Mouse (Mus musculus) heart, postnatal 0 days (tissue): Measurements from ENCODE around the gene Dhdh. TPM values are rescaled to one million over a fixed set of nuclear protein-coding genes. Genes with fewer than 3 reads are reported as not detected.

ENCODE experiments used
- ATAC-seq: fragments of 200-750 bp; cut with Nextera tagmentation; 2 replicates; pipeline ENCODE4 v1.8.0; 2017; ENCODE audit warnings: low read depth, moderate number of reproducible peaks, moderate library complexity; ENCODE audit not compliant: insufficient read depth
- DNase-seq: peaks from one replicate; pipeline ENCODE4 v3.0.0-alpha.2; 2016; ENCODE audit warnings: low spot score
- H3K27ac ChIP-seq: fragments of 300-500 bp; sonication (generic); 2 replicates; pipeline ENCODE4 v1.5.1; 2014; ENCODE audit warnings: low read depth, mild to moderate bottlenecking
- H3K27me3 ChIP-seq: fragments of 300-500 bp; sonication (generic); 2 replicates; pipeline ENCODE4 v1.6.1; 2014; ENCODE audit warnings: low read length, mixed read lengths; ENCODE audit not compliant: control insufficient read depth, insufficient read depth
- H3K36me3 ChIP-seq: fragments of 300-500 bp; sonication (generic); replicated peaks from 2 replicates; pipeline ENCODE4 v1.6.1; 2014; ENCODE audit warnings: low read length, mixed read lengths; ENCODE audit not compliant: control insufficient read depth, insufficient read depth
- H3K4me1 ChIP-seq: fragments of 300-500 bp; sonication (generic); 2 replicates; pipeline ENCODE4 v1.6.1; 2014; ENCODE audit warnings: antibody characterized with exemption; ENCODE audit not compliant: control insufficient read depth, insufficient read depth
- H3K4me2 ChIP-seq: fragments of 300-500 bp; sonication (generic); 2 replicates; pipeline ENCODE4 v1.6.1; 2014; ENCODE audit warnings: low read depth, mild to moderate bottlenecking, low read length, moderate library complexity
- H3K4me3 ChIP-seq: fragments of 300-500 bp; sonication (generic); 2 replicates; pipeline ENCODE4 v1.5.1; 2014; ENCODE audit warnings: low read depth, low read length
- H3K9ac ChIP-seq: fragments of 300-500 bp; sonication (generic); replicated peaks from 2 replicates; pipeline ENCODE4 v1.6.1; 2014; ENCODE audit warnings: low read depth, low read length, mixed read lengths
- H3K9me3 ChIP-seq: fragments of 300-500 bp; sonication (generic); replicated peaks from 2 replicates; pipeline ENCODE4 v1.6.1; 2016; ENCODE audit warnings: low read length; ENCODE audit not compliant: control insufficient read depth
- CTCF ChIP-seq: IDR thresholded peaks from 2 replicates; pipeline ENCODE4 v1.5.1; 2016; ENCODE audit warnings: antibody characterized with exemption, control low read depth, low read depth
- EP300 ChIP-seq: IDR thresholded peaks from 2 replicates; pipeline ENCODE4 v1.6.1; 2016; ENCODE audit warnings: antibody characterized with exemption, low read depth
- WGBS: fragments of 180-500 bp; shearing (Covaris S2); extraction: QIAGEN DNeasy Blood & Tissue Kit; methylation state at CpG from one replicate; pipeline ENCODE4 v1.1.7; 2014; 5-methylcytosine and 5-hydroxymethylcytosine counted together
- polyA plus RNA-seq: library from polyadenylated mRNA; unstranded; fragments of >200 nt; fragmentation: Nextera tagmentation; extraction: Ambion mirVana; gene quantifications from 2 replicates; pipeline ENCODE4 v1.2.1, GENCODE M21; 2015
- total RNA-seq: library from RNA; depleted of rRNA; stranded (reverse); fragments of >200 nt; gene quantifications from 2 replicates; pipeline ENCODE4 v1.2.3, GENCODE M21; 2014; ENCODE audit warnings: low replicate concordance

Gene Dhdh
- total and polyA plus RNA-seq, 2 experiments from 2014 or later = 3.4 to 5.3 TPM

DNA sequence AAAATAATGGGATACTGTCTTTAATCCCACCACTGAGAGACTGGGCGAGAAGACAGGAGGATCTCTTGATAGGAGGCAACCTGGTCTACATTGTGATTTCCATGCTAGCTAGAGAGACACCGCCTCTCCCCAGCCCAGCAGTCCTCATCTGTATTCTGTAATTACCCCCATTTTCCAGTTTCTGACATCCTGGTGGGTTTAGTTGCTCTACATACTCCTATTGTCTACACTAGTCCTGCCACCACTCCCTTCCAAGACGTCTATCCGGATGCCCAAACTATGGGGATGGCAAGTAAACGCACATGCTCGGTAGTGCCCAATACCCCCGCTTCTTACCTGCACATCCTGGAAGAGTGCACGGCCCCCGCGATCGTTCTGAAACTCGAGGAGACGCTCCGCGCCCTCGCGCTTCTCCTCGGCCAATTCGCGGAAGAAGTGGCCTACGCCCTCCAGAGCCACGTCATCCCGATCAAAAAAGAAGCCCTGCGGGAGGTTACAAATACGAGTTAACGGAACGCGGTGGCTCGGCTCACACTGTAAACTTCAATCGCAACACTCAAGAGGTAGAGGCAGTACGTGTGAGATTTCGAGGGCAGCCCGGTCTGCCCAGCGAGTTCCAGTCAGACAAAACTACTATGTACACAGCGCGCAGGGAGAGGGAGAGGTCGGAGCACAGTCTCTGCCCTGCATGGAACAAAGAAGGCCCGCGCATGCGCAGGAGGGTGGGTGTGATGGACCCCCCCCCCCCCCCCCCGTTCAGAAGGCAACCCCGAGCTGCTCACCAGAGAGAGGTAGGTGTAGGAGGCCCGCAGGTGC, 29.6 kb downstream of the Dhdh start:
- peaks cover 50% of the 10 kb centered on the region for H3K36me3 ChIP-seq

DNA sequence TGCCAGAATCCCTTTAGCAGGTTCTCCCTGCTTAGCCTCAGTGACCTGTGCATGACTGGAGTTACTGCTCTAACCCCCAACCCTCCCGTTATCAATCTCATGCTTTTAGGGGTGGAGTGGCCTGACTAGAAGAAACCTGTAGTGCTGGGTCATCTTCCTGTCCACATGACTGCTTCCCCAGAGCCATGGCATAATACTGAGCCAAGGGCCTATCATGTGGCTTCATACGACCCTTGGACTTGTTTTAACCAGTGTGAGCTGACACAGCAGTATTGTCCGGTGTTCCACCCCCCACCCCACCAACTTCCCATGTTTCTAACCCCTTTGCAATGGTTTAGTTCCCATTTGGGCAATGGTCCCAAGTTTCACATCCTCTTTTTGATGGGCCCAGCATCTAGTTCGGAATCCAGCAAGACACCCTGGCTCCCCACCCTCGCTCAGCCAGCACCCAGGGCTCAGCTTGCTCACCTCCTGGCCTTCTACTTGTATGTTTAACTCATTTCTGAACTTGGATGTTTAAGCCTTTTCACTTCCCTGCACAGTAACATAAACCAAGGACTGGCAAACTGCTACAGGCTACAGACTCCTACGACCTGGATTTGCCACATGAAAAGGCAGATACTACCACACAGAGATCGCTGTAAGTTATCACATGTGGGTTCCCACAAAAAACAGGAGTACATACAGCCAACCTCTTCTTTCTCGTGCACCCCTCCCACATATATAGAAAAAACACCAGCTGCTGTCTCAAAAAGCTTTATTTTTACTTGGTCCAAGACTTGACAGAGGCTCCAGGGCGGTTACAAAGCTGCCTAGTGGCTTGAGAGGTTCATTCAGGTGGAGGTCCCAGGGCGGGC, 31.2 kb downstream of the Dhdh start:
- 46% methylated on average over 9 of the region's 10 CpGs for WGBS
- peak overlapping the region; percentile 81 for H3K4me2 ChIP-seq
- TF ChIP-seq CTCF (no peak), EP300 (peak; percentile 53; the same call in 1 of the 2 replicates)
- peaks cover 55% of the 10 kb centered on the region for H3K36me3 ChIP-seq
- DNase-seq = no peak
- peaks cover 21% of the 10 kb centered on the region for H3K4me1 ChIP-seq
- peak overlapping the region; percentile 22; the same call in 1 of the 2 replicates for H3K27ac ChIP-seq
- no peaks in the 10 kb centered on the region for H3K27me3 ChIP-seq
- H3K9me3 ChIP-seq = no peaks in the 10 kb centered on the region
- ATAC-seq = no peak
- H3K9ac ChIP-seq = peak overlapping the region; percentile 88; the same call in 1 of the 2 replicates
- peak overlapping the region; percentile 74 for H3K4me3 ChIP-seq

More for the DNA sequence above, 29.6 kb downstream of the Dhdh start:
- Histone ChIP-seq H3K4me2 (peak overlapping the region; percentile 81), H3K27ac (peak overlapping the region; percentile 88), H3K9me3 (no peaks in the 10 kb centered on the region), H3K4me1 (peaks cover 21% of the 10 kb centered on the region), H3K27me3 (no peaks in the 10 kb centered on the region), H3K4me3 (peak overlapping the region; percentile 74), H3K9ac (peak overlapping the region; percentile 88)
- no peak for TF ChIP-seq EP300
- TF ChIP-seq CTCF = no peak
- ATAC-seq = peak; percentile 66
- DNase-seq = peak; percentile 62
- WGBS = under 1% methylated on average over 40 of the region's 43 CpGs

DNA sequence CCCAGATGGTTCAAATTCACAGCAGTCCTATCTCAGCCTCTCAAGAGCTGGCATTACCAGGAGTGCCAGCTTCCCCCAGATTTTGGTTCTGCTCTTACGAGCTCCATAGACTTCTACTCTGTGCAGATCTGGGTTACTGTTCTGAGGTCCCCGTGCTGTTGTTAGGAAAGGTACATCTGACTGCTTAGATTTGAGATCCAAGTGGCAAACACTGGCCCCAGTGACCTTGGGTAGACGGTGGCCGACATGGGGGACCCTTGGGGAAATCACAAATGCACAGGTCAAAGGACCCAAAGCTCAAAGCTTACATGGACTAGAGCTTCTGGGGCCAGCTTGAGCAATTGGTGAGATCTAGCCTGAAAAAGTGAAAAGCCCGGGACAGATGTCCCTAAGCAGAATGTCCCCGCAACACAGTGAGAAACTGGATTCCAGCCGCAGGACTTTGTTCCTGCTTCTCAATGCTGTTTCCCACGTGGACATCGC, 31.8 kb downstream of the Dhdh start:
- no peak for DNase-seq
- H3K27me3 ChIP-seq = no peaks in the 10 kb centered on the region
- H3K4me3 ChIP-seq = no peak overlapping the region
- H3K36me3 ChIP-seq = peaks cover 59% of the 10 kb centered on the region
- peaks cover 21% of the 10 kb centered on the region for H3K4me1 ChIP-seq
- WGBS = 25% methylated on average over 9 of the region's 9 CpGs
- no peak for ATAC-seq
- H3K9me3 ChIP-seq = no peaks in the 10 kb centered on the region
- TF ChIP-seq EP300 (no peak), CTCF (no peak)
- H3K27ac ChIP-seq = peak overlapping the region; percentile 22; the same call in 1 of the 2 replicates
- 0 out of 2 replicates have a peak overlapping the region, but pooled peaks have one; percentile 81 for H3K4me2 ChIP-seq
- no peak overlapping the region for H3K9ac ChIP-seq

DNA sequence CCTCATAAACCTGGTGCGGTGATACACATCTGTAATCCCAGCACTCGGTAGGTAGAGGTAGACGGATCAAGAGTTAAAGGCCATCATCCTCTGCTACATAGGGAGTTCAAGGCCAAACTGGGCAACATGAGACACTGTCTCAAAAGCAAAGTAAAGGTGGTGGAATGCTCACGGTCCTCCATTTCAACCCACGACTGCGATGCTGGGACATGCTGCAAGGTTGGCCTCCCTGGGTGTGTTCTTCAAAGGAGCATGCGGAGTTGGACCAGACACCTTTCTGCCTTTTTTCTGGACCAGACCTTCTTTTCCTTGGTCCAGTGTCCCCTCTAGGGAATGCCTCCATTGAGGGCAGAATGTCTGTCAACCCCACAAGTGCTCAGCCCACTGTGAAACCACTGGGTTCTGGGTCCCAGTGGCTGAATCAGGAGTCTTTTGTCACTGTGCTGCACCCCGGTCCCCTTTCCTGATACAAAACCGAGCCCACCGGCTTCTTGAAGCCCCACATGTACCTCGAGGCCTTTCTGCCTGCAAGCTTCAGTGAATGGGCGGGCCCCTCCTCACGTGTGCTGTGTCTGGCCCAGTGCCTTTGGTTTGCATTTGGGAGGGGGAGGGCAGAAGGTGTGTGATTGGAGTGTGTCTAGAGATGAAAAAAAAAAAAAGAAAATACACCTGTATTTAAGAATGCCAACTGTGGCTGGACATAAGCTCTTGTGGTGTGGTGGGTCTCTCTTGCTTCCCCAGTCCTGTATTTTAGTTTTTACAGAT, 32.5 kb downstream of the Dhdh start:
- Histone ChIP-seq H3K9ac (no peak overlapping the region), H3K36me3 (peaks cover 62% of the 10 kb centered on the region), H3K27ac (no peak overlapping the region), H3K27me3 (no peaks in the 10 kb centered on the region), H3K4me1 (peaks cover 21% of the 10 kb centered on the region), H3K4me2 (no peak overlapping the region), H3K9me3 (no peaks in the 10 kb centered on the region), H3K4me3 (no peak overlapping the region)
- no peak for TF ChIP-seq CTCF
- TF ChIP-seq EP300 = no peak
- 68% methylated on average over 13 of the region's 13 CpGs for WGBS
- ATAC-seq (no peak), DNase-seq (no peak)

DNA sequence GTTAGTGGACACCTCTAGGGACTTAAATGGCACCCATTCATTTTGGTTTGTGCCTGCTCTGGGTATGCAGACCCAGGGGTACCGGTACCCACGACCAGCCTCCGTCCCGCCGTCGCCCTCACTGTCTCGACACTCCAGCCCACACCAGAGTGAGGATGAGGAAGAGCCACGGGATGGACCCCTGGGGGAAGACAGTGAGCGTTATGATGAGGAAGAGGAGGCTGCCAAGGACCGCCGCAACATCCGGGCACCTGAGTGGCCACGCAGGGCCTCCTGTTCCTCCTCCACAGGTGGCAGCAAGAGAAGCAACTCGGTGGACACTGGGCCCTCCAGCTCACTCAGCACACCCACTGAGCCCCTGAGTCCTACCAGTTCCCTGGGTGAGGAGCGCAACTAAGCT, 33.6 kb downstream of the Dhdh start:
- TF ChIP-seq CTCF (no peak), EP300 (no peak)
- ATAC-seq (no peak), DNase-seq (no peak)
- no peaks in the 10 kb centered on the region for H3K27me3 ChIP-seq
- no peak overlapping the region for H3K4me2 ChIP-seq
- H3K27ac ChIP-seq = no peak overlapping the region
- peaks cover 12% of the 10 kb centered on the region; the same call in 1 of the 2 replicates for H3K4me1 ChIP-seq
- H3K4me3 ChIP-seq = no peak overlapping the region
- peaks cover 63% of the 10 kb centered on the region for H3K36me3 ChIP-seq
- no peaks in the 10 kb centered on the region for H3K9me3 ChIP-seq
- 92% methylated on average over 10 of the region's 15 CpGs for WGBS
- H3K9ac ChIP-seq = no peak overlapping the region
